Mouse (Mus musculus) kidney, postnatal 10 days (tissue): ENCODE data around the gene Bcl2l11.
"Not testable (repeated sequence)": the region's sequence is repeated elsewhere in the genome, so short reads cannot be mapped to it uniquely, and the experiment has no call there.

Experiments used
- DNase-seq: peaks from one replicate; pipeline ENCODE4 v3.0.0; 2021; ENCODE audit warnings: mixed read lengths

Gene Bcl2l11

DNA sequence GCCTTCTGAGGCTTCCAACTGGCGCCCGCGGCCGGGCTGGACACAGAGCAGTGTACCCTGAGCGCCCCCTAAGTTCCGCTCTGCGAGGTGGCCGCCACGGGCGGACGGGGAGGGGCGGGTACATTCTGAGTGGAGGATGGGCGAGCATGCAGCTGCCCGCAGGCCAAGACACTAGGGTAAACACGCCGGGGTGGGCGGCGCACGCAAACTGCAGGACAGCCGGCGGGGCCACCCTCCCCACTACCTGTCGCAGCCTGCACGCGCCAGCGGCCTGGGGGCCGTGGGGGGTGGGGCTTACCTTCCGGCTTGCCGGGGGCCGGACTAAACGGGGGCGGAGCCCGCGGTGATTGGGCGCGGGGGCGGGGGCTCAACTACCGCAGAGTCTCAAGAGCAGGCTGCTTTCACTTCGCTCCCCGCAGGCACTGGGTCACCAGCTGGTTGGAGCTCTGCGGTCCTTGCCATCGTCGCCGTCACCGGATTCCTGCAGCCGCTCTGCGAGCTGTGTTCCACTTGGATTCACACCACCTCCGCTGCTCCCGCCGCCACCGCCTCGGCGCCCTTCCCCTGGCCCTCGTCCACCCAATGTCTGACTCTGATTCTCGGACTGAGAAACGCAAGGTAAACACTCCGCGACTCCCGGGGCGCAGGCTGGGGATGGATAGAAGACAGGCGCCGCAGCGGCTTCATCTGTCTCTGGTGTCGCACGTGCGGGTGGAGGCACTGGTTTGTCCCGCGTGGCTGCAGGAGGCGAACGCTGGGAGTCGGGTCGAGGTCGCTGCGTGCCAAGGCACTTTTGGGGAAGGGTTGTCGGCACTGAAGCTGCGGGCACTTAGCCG is at the start of gene Bcl2l11:
TSS of gene Bcl2l11 (plus strand) at position 404 of the 836 bp plus-strand sequence.
- peak; percentile 99 for DNase-seq

DNA sequence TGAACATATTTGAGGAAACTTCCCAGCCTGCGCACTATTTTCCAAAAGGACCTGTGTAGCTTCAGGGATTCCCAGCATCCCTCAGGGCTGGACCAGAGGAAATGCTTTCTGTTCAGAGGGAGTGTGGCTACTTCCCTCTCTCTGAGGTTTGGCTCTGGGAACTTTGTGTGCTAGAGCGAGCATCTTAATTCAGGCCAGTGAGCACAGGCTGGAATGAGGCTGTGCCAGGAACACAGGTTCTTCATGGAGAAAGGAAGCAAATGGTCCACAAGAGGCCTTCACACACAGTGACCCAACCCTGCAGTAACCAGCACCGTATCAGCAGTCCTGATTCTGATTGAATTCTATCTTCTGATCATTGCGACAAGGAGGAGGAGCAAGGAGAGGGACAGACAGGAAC is 48.9 kb upstream of the Bcl2l11 start:
- no peak for DNase-seq

DNA sequence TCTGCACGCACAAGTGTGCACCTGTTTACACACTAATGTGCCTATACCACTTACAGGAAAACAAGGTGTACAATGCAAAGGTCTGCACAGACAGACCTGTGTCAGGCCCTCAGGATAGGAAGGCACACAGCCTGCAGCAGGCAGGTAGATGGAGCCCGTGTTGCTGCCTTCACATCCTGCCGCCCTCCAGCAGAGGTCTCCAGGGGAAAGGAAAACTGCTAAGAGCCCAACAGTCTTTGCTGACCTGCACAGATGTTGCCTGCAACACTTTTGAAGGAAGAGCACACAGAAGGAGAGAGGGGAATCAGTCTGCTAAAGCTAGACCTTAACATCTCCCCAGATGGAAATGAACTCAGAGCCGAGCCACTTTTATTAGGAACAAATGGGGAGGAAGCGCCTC is 47.0 kb upstream of the Bcl2l11 start:
- DNase-seq = peak; percentile 69

DNA sequence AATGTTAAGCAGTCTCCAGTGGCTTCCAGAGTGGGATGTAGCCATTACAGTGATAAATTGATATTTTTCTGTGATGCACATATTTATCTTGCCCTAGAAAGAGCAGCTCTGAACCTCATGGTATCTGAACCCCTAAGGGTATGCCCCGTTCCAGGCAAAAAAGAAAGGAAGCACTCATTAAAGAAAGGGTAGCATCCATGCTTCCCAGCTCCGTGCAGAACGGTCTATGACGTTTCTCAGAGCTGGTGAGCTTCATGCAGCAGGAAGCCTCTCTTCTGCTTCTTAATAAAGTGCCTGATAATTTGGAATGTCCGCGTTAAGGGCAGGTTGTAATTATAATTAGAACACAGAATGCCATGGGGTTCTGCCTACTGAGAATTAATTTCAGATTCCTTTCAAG is 46.5 kb upstream of the Bcl2l11 start:
- no peak for DNase-seq

DNA sequence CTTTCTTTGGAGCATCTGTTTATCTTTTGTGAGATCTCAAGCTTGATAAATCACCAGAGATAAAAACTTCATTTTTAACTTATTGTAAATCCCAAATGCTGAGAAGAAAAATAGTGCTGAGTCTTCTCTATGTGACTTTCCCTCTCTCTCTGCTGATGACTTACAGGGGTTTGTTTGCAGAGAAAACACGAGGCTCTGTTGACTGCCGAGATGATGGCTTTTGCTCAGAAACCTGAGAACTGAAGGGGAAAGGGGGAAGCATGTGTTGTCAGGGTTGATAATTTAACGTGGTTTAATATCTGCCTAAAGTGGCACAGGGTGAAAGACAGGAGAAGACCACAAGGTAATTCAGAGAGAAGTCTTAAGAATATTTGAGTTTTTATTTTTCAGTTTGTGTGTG is 42.0 kb upstream of the Bcl2l11 start:
- DNase-seq = no peak

DNA sequence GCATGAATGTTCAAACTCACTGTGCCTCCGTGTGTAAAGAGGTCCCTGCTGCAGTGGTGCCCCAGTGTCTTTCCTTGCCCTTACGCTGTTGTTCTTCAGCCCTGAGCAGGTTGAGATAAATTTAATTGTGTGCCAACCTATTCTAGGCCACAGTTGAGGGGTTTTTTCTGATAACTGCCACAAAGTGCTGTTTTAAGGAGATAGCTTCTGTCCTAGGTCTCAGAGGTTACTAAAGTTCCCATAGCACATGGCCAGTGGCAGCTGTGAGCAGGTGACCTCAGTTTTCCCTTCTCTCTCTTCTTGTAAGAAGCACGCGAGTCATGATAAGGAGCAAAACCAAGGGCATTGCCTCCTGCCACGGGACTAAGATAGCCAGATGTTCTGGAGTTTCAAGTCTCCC is 41.2 kb upstream of the Bcl2l11 start:
- DNase-seq = no peak

DNA sequence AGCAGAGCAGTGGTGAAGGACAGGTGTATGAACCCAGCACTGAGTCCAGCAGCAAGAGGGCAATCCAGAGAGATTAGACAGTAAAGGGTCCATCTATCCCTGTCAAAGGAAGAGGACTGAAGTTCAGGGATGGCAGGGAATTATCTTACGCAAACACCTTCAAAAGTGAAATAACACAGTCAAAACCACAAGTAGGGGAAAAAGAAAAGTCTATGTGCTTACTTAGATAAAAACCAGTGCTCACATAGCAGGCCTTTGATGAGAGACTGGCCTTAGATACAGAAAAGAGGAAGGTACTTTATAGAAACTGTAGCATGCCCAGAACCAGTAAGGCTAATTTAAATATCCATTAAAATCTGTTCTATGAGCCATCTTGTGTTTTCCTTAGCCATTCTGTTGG is 40.4 kb upstream of the Bcl2l11 start:
- no peak for DNase-seq

DNA sequence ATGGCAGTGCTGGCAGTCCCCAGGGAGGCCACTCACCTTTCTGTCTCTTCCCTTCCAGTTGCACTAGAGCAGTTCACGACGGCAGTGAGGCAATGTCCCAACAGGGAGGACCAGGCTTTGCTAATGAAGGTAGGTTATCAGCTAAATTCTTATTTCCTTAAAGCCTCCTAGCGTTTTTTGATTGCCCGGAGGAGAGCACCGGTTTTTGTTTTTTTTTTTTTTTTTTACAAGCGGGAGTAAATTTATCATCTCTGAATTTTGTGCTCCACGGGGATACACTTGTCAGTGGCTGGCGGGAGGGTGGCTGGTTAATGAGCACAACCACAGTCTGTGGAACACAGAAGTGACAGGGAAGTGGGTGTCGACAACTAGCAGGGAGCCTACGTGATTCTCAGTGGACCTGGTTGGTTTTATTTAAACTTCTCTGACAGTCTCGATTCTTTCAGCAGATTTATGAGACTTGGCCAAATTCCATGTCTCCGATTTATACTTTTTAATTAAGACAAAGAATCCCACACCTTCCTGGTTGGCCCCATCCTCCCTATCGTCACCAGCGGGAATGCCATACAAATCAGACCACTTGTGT is 39.4 kb upstream of the Bcl2l11 start:
- no peak for DNase-seq

DNA sequence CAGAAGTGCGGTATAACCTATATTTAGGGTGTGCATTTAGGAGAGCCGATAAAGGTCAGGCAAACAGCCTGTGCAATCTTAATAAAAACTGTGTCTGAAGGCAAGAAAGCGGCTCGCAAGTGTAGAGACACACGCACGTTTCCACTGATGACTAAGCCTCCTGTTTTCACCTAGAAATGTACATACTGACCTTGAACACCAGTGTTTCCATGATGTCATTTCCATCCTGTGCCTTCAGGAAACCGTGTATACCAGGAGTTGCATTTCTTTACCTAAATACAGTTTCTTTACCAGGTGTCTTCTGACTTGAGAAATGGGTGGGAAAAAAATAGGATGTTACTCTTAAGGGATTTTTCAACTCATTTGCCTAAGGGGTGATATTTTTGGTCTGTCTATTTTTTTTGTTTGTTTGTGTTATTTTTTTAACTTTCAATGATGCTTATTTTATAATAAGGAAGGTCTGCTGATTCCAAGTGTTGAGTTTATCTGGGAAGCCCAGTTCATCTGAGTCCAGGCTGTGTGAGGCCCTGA is 38.8 kb upstream of the Bcl2l11 start:
- no peak for DNase-seq

DNA sequence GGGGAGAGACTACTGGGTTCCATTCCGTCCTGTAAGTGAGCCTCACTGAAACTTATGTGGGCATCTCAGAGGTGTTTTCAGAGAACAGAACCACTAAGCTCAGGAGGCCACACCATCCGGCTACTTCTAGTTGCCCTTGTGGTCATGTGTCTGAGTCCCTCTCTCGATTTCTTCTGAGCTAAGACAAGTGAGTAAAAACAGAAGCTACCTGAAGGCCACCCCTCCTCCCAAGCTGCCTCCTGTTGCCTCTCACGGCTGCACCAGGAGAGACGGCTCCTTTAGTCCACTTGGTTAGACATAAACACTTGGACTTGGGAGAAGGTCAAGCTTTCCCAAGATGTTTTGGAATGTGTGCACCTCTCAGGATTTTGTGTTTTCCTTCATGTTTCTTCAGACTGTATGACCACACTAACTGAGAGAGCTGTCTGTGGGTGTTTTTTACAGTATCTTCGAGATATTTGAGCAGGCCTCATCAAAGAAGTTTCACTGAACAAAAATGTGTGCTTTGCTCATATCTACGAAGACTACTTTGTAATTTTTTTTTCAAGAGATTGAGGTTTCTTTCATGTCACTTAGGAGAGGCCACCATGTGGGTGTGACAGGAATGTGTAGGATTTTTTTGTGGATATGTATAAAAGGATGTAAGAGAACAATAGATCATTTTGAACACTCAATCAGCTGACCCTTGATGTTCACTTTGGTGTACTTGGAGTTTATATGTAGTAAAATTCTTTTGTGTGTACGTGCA is 37.9 kb upstream of the Bcl2l11 start:
- no peak for DNase-seq

DNA sequence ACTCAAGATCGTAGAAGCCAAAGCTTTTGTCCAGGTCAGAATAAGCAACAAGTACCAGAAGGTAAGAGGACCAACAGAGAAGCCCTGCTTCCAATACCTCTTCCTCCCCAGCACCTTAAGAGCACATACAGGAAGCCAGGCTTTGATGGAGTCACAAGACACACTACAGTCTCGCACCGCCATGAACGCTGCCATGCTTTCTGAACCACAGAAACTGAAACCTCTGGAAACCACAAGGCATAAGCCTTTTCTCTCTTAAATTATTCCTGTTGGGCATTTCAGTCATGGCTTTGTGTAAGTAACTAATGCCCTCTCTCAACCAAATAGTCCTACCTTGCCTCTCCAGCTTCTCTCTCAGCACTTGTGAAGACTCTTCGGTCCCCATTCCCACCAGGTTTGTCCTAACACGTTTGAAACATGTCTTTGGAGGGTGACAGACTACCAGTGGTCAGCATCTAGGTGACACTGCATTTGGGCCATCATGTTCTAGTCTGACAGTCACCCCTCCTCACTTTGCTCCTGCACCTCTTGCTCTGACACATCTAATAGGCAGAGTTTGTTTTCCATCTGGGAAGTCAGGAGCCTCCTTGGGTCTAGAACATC is 35.5 kb upstream of the Bcl2l11 start:
- DNase-seq = no peak

DNA sequence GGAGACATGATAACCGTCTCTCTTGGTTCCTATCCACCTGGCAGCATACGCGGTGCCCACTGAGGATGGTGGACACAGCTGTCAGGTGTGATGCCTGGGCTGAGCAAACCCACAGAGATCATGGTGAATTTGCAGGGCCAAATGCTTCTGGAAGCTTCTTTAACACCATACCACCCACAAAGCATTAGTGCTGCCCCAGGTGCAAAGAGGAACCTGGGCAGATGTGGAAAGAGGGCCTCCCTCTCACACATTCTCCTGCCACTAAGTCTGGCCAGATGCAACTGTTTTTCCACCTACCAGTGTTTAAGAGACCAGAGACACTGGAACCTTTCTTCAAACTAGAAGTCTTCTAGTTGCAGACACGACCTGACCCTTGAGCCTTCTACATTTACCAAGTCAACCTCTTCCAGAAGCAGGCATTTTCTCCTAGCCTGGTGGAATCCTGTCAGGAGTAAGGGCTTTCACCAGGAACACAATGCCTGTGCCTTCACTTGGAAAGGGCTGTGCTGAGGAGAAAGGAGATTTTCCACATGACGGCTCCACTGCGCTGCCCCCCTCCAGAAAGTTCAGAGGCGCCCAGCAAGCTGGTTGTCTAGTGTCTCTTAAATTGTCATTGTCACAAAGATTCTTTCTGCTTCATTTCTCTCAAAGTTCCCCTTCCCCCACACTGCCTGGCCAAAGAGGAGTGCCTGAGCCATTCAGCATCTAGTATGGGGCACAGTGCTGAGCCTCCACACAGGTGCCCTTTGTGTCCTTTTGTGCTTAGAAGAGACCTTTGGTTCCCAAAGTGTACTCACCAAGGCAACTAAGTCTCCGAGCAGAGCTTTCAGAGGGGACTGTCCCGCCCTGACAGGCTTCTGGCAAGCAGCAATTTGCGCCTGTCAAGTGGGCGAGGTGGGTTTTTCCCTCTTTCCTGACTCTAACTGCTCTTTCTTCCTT is 34.1 kb upstream of the Bcl2l11 start:
- peak; percentile 22 for DNase-seq

DNA sequence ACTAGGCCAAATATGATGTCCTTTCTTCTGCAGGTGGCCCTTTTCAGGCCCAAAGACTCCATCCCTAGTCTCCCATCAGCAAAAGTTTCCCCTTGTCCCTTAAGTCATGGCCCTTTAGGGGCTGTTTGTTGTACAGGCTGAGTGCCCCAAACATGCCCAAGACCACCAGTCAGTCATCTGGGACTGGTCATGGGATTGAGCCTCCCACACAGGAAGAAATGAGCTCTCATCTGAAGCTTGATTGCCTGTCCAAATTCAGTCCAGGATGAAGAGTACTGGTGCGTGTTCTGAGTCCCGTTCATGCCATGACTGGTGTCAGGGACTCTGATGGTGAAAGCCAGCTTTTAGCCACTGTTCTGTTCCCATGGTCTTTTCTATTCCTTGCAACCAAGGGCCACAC is 33.4 kb upstream of the Bcl2l11 start:
- no peak for DNase-seq

DNA sequence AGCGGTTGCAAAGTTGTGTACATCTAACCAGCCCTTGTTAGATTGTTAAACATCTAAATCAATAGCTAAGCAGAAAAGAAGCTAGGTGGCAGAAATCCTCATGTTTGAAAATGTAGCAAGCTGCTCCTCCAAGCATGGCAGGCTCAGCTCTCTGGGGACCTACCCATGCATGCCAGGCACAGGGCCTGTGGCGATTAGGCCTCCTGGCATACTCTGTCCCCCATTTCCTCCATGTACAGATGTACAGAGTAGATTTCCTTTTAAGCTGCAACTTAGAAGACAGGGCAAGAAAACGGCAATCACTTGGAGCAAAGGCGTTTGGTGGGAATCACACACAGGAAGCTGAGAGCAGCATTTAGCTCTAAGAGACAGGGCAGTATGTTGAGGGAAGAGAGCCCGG is 31.6 kb upstream of the Bcl2l11 start:
- DNase-seq = peak; percentile 19

DNA sequence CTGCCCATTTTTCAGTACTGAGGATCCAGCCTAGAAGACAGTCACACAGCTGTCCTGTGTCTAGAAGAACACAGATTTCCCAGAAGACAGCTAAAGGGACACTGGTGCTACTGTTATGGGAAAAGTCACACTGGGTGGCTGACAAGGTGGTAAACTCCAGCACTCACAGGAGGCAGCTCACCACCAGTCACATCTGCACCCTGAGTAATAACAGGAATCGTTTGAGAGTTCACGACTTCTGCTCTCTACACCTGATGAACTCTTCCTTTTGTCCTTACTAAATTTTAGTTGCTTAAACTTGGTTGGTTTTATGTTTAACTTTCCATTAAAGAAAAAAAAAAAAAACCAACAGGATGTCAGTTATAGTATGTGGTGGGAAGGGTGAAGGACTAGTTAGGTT is 31.2 kb upstream of the Bcl2l11 start:
- DNase-seq = no peak

DNA sequence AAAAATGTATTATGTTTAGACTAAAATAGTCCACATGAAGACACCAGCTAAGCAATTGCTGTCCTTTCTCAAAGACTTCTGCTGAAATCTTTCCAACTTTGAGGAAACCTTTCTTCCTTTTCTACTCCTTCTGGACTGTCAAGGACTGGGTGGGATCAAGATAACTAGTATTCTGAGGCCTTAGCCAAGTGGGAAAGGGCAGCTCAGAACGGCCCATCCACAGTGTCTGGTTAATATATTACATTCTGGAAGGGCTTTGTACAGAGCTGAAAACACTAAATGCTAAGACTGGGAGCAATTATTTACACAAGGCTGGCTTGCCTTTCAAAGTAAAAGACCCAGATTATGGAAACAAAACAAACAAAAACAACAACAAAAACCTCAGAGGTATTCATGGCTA is 30.6 kb upstream of the Bcl2l11 start:
- peak; percentile 21 for DNase-seq

DNA sequence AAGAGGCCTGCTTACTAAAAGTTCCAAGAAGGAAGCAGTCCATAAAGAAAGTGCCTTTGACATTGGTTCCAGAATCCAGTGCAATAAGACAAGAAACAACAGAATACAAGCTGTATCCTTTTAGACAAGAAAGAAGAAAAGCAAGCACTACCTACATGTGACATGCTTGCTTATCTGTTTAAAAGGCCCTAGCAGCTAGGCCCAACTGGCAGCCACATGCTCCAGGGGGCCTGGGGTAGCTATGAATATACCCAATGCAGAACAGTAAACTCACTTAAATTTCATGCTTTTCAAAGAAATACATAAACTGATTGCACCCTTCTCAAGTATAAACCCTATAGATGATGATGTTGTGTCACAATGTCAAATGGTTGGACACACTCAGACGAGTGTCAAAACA is 29.8 kb upstream of the Bcl2l11 start:
- no peak for DNase-seq

DNA sequence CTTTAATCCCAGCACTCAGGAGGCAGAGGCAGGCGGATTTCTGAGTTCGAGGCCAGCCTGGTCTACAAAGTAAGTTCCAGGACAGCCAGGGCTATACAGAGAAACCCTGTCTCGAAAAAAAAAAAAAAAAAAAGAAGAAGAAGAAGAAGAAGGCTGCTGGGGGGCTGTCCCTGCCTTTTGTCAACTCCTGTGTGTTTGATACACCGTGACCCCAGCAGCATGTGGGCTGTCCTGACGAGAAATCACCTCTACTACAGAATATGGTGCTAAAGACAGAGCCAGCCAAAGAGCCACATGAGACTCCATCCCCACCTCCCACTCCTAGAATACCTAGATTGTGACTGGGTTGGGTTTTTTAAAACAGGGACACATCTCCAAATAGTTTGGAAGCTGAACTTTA is 27.7 kb upstream of the Bcl2l11 start:
- DNase-seq = not testable (repeated sequence)

DNA sequence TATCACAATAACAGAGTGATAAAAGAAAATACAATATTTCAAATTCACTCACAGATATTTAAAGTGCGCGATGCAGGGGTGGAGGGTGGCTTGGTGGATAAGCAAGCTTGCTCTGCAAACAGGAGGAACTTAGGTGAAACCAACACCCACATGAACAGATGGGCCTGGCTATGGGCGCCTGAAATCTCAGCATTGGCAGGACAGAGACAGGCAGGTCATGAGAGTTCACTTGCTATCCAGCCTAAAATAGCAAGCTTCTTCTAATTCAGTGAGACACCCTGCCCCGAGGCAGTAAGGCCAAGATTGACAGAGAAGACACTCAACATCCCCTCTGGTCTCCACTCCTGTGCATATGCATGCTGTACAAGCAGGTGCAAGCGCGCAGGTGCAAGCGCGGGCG is 23.8 kb upstream of the Bcl2l11 start:
- DNase-seq = no peak

DNA sequence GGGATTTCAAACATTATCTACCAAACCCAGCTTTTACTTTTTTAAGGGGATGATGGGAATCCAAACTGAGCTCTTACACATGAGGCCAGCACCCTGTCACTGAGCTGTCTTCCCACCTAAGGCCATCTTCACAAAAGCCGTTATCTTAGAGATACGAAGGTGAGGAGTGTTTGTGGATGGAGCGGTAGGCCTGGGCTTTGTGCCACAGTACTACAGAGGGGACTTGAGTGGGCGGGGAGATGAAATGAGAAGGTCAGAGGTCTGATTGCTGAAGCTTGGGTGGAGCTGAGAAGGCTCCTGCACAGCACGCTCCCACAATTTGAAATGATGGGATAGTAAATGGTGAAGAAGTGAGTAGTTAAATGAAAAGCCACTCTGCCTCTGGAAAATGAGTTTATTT is 21.0 kb upstream of the Bcl2l11 start:
- DNase-seq = no peak

DNA sequence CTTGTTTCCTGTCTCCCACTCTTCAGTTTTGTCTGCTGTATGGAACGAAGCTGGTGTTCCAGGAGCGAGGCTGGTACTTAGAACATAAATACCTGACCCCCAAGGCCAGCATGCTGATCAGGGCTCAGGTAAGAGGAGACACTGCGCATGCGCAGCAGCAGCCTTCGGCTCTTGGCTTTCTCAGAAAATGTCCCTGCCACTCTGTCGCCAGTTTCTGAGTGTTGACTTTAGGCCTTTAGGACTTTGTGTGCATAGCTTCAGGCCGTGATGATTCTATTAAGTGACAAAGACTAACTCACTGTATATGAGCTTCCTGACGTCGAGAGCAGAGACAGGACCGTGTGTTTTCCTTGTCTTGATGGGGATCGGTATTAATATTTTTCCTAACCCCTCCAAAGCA is 20.2 kb upstream of the Bcl2l11 start:
- no peak for DNase-seq

DNA sequence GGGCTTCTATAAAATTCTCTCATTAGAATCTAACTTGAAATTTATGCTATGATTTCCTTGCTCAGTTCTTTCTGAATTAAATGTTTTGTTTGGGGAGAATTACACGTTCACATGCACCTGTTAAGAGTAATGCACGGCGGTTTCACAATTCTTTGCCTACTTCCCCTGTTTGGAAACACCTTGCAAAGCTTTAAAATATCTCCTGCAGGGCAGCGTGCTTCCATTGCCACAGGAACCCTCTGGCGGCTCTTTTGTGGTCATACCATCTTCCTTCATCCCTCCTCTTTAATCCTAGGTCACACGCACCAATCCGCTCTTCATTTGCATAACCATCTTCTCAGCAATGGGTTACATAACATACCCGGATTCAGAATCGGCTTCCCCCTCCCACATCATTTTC is 14.3 kb upstream of the Bcl2l11 start:
- no peak for DNase-seq
